8 mouse cellular contexts compared by ENCODE assay signal in the genomic region with DNA sequence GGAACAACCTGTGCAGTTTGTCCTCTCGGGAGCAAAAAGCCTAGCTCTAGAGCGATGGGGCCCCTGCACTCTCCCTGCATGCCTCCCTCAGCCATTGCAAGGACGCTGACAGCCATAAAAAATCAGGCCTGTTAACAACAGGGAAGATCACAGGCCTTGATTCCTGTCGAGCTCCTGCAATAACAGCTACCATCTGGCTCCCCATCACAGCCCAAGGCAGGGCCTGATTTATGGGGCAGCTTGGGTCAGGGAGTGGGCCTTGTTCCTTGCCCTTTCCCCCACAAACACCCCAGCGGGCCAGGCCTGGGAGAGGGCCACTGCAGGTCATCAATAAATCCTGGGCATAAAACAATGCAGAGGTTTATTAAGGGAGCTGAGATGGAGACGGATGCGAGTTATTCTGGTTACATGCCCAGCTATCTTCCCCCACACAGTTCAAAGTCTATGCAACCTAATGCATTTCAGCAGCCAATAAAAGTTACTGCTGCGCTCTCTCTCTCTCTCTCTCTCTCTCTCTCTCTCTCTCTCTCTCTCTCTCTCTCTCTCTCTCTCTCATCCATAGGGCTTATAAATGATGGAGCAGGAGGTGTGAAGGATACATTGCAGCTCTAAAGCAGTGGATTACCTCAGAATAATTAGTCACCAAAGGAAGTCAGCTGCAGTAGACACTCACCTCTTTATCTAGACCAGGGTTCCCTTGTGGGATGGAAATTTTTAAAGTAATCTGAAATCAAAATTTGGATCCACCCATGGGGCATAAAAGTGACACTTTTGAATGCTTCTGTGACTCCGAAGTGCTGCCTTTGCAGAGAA.
DNase-seq lines count a peak whose midpoint lies in the region; ATAC-seq lines count a peak whose summit lies in the region.

No protein-coding gene starts in this region.

- H3K4me1 ChIP-seq in heart, embryonic 10.5 days: peaks cover 19% of the 10 kb centered on the region
- peaks cover 21% of the 10 kb centered on the region for H3K4me1 ChIP-seq in intestine, embryonic 16.5 days (ENCODE audit: control insufficient read depth, insufficient read depth, low read length)

- 0 out of 2 replicates have a peak overlapping the region, but pooled peaks have one; percentile 42 for H3K27ac ChIP-seq in heart, embryonic 10.5 days
- H3K27ac ChIP-seq in intestine, embryonic 16.5 days (ENCODE audit: low read length): peak overlapping the region; percentile 90

- ATAC-seq in intestine, embryonic 16.5 days: peak; percentile 86

- no peak overlapping the region for H3K4me3 ChIP-seq in heart, embryonic 10.5 days
- H3K4me3 ChIP-seq in intestine, embryonic 16.5 days (ENCODE audit: low read length): no peak overlapping the region

- no peaks in the 10 kb centered on the region for H3K36me3 ChIP-seq in heart, embryonic 10.5 days
- no peaks in the 10 kb centered on the region for H3K36me3 ChIP-seq in intestine, embryonic 16.5 days (ENCODE audit: control insufficient read depth, insufficient read depth, low read length)

- WGBS in heart, embryonic 10.5 days: 53% methylated on average over 9 of the region's 9 CpGs
- 24% methylated on average over 9 of the region's 9 CpGs for WGBS in intestine, embryonic 16.5 days

- 0 out of 2 replicates have a peak, but pooled peaks cover 3% of the 10 kb centered on the region for H3K27me3 ChIP-seq in heart, embryonic 10.5 days (ENCODE audit: insufficient read depth, poor library complexity, severe bottlenecking)
- H3K27me3 ChIP-seq in intestine, embryonic 16.5 days (replicated peaks; ENCODE audit: control insufficient read depth, insufficient read depth, low read length): no peaks in the 10 kb centered on the region

- 0 out of 2 replicates have a peak overlapping the region, but pooled peaks have one; percentile 4 for H3K4me2 ChIP-seq in intestine, embryonic 16.5 days (ENCODE audit: low read depth, low read length)

- H3K9me3 ChIP-seq in heart, embryonic 10.5 days: no peaks in the 10 kb centered on the region
- H3K9me3 ChIP-seq in intestine, embryonic 16.5 days (ENCODE audit: control insufficient read depth, low read length): no peaks in the 10 kb centered on the region

- peak overlapping the region; percentile 36; the same call in 1 of the 2 replicates for H3K9ac ChIP-seq in intestine, embryonic 16.5 days (ENCODE audit: low read depth, low read length)

- DNase-seq in heart, embryonic 10.5 days (ENCODE audit: low spot score): no peak
- DNase-seq in heart, adult 8-10 months (ENCODE audit: low spot score): no peak
- peak; percentile 88 for DNase-seq in embryo, embryonic 11 days
- peak; percentile 94 for DNase-seq in mesoderm, embryonic 11.5 days (ENCODE audit: low read depth, low spot score)
- DNase-seq in frontal cortex, postnatal 36 days (ENCODE audit: low spot score in 2 of 2): no peak
- no peak for DNase-seq in left cerebral cortex, adult 11 months (ENCODE audit: low spot score)
- no peak for DNase-seq in left cerebral cortex, adult 9 months (ENCODE audit: low spot score in 2 of 2)

Comparison
In these comparisons a context has a peak if more than half of its experiments do, and no peak if none do; other contexts are left out.
1. DNase-seq: peak in embryo, embryonic 11 days (single experiment) and mesoderm, embryonic 11.5 days (single experiment); none in heart, embryonic 10.5 days (single experiment), heart, adult 8-10 months (single experiment), frontal cortex, postnatal 36 days (0 of 2), left cerebral cortex, adult 11 months (single experiment) and left cerebral cortex, adult 9 months (0 of 2).